Mouse (Mus musculus) cerebellum, postnatal 14 days (tissue): Measurements from ENCODE around the gene Sh3kbp1.

Source experiments
- DNase-seq, 2 experiments: peaks; one replicate each; pipeline ENCODE4 v3.0.0; 2021; ENCODE audit warnings: mixed read lengths in 2 of 2

The Sh3kbp1 gene

DNA sequence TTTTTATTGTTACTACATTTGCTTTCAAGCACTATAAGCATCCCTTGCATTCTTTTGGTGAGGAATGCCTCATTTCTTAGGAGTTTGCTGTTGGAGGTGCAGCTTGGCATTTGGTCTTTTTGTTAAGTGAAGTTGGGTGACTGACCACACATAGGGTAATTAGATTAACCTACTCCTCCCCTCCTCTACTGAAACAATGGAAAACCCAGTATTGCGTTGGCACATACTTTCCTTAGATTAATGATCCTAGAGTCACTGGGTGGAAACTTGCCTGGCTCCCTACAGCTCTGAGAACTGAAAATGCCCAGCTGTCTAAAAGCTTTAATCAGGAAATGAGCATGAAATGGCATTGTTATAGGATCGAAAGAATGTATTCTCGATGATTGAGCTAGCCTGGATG lies 117.5 kb downstream of the Sh3kbp1 start:
- DNase-seq, result no peak

DNA sequence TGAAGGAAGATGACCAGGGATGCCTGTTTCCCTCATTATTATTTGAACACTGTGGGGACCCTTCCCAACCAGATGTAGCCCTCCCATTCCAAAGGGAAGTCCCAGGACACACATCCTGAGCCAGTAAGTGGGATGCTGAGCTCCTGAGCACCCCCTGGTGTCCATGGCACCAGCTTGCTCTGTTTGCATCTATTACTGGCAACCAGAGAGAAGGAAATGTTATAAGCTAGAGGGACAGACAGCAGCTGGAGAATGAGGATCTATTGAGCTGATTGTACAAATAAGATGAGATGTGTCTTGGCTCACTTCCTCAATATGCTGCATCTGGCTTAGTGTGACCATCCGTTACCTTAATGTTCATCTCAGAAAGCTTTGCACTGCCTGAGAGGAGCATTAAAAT lies 124.8 kb downstream of the Sh3kbp1 start:
- peak; percentile 19 to 37 for DNase-seq

DNA sequence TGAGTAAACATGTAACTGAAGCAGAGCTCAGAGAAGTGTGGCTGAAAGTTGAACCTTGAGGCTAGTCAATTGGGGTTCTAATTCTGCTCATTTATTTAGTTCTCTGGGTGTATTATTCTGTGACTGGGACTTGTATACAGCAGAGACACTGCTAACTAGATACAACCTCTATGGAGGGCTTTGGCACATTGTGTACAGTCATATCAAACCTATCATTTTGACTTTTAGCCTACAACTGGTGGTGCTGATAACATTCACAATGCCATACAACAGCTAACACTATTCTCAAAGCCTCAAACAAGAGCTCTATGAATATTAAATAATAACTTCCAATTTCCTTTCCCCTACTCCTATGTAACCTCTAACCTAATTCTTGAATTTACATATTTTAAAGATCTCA lies 129.2 kb downstream of the Sh3kbp1 start:
- no peak for DNase-seq

DNA sequence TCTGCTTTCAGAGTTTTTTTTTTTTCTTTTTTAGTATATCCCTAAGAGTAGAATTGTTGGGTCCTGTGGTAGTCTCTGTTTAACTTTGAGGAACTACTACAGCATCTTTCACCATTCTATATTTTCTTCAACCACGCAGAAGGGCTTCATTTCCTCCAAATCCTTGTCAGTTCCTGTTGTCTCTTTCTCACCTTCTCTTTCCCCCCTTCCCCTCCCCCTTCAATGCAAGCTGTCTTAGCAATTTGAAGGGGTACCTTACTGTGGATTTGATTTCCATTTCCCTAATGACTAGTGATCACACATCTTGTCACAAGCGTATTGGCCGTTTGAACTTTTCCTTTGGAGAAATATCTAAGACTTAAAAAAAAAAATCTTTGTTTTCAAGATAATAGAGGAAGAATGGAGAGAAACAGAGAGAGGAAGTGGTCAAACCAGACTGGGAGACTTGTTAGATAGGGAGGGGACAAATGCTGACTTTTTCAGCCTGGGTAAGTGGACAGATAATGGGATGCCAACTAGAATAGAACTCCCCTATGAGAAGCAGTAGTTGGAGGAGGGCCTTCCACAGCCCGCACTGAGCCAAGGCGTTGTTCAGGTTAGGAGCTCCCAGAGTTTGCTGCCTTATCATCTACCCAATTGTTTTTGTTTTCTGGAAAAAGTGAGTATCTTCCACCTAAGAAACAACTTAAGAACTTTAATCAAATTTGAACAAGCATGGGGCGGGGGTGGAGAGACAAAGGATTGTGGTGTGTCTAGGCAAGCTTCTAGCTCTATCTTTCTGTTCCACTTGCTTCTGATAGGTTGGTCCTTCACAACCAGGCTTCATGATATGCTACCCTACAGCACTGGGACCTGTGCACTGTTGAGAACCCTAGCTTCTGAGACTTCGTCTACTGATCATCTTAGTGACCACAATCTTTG lies 130.1 kb downstream of the Sh3kbp1 start:
- DNase-seq, result no peak

DNA sequence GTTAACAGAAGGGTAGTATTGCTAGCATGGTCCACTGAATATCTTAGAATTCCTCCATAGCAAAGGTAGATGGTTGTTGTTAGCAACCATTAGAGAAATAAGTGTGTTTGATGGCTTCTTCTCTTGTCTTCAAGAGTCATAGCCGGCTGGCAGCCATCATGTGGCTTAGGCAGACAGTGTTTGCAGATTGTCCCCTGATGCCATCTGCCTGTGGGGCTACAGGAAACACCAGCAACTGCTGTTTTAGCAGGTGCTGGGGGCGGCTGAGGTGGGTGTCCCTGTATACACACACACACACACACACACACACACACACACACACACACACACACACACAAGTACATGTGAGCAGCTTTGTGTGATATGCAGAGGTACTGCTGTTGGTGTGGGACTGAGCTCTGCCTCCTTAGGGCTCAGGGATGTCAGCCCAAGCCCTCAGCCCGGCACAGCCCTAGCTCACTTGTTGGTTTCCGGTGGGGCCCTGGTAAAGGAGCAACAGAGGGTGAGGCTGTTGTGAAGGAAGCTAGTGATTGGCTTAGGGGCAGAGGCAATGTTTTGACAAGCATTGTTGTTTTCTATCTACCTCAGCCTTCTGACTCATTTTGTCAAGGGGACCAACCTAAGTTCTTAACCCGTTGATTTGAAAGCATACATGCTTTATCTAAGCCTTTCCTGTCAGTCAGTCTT lies 130.9 kb downstream of the Sh3kbp1 start:
- DNase-seq, result no peak

DNA sequence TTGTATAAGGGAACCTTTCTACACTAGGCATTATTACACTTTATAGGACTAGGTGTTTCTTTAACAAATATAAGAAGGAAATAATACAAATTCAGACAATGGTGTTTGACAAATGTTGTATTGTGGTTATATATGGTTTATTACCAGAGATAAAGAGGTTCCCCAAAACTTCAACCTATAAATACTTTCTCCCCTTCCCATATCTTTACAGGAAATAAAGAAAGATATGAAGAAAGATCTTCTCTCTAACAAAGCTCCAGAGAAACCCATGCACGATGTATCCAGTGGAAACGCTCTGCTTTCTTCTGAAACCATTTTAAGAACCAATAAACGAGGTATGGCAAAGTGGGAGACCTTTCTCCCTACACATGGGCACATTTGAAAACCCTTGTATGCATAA lies 136.7 kb downstream of the Sh3kbp1 start:
- DNase-seq, result no peak

DNA sequence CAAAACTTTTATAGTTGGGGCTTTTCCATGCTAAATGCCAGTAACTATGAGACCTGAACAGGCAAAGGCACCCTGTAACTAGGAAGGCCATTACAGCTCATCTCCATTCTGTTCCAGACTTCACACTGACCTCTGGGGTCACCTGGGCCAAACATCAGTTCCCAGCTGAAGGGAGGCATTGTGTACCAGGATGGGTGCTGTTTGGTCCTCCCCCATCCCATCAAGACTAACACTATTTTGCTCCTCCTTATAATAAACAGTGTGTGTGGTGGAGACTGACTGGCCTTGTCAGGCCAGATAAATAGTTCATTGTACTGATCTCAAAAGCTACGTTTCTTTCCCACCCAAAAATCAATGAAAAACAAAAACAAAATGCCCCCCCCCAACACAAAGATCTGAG lies 138.8 kb downstream of the Sh3kbp1 start:
- no peak for DNase-seq

DNA sequence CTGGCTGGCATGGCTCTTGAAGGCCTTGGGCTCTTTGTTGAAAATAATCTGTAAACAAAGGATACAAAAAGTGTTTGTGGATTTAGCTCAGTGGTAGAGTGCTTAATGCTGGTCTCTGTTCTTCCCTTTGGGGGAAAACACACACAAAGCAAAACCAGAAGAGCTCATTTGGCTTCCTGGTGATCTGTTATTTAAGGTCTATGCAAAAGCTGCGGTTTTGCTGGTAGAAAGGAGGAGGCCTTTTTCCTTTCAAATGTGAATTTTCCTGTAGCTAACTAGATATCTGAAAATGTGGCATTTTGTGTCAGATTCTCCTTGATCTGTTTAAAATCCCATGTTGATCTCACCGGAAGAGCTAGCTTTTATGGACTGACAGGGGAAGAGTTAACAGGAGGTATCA lies 141.9 kb downstream of the Sh3kbp1 start:
- DNase-seq, result no peak

DNA sequence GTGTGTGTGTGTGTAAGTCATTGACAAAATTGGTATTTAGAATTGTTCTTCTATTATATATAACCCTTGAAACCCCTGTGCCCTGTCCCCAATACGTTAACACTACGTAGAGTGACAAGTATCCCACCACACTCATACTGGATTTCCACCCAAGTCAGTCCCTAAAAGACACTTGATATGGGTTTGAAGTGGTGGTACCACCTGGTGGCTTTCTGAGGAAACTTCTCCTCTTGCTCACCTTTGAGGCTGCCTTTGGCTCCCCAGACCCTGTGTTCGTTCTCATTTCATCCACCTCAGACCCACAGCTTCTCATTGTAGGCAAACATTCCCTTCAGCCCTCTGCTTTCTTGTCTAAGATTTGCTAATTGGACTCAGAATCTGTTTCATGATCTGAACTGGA lies 142.7 kb downstream of the Sh3kbp1 start:
- DNase-seq, result no peak

DNA sequence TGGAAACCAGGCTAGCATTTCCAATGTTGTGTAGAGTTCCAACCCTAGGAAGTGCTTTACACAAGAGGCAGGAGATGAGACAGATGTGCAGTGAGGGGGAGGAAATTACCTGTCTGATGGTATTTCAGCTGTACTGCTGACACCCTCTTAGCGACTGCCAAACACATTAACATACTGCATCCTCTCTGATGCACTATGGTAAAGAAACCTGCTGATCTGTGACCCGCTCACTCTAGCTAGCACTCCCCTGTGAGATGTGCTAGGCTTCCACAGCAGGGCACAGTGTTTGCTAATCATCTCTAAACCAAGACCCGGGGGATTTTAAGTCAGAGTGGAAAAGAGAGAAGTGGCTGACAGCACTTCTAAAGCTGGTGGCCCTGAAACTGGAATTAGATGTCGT lies 145.1 kb downstream of the Sh3kbp1 start:
- no peak for DNase-seq

DNA sequence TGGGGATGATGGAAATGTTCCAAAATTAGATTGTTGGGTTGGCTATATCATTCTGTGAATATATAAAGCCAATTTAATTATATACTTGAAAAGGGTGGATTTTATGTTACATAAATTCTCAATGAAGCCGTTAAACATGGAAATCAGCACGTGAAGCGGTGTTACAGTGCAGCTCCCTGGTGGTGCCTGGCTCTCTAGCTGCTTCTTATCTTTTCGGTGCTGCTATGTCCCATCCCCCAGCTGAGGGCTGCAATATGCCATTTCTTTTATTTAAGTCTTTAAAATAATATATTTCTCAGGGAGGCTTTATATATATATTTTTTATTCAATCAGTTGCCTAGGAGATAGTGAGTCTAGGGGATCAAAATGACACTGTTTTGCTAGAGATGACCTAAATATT lies 148.0 kb downstream of the Sh3kbp1 start:
- DNase-seq, result no peak

DNA sequence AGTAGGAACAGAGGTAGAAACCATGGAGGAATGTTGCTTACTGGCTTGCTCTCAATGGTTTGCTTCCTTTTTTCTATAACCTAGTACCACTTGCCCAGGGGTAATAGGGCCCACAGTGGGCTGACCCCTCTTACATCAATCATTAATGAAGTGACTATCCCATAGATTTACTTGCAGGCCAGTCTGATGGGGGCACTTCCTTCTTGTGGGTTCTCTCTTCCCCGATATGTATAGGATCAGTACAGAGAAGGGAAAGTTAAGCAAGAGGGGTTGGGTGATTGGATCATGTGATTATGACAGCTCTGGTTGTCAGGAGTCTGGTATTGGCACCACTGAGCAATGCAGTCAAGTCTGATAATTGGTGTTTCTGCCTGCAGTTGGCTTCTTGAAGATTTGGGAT lies 151.7 kb downstream of the Sh3kbp1 start:
- no peak for DNase-seq

DNA sequence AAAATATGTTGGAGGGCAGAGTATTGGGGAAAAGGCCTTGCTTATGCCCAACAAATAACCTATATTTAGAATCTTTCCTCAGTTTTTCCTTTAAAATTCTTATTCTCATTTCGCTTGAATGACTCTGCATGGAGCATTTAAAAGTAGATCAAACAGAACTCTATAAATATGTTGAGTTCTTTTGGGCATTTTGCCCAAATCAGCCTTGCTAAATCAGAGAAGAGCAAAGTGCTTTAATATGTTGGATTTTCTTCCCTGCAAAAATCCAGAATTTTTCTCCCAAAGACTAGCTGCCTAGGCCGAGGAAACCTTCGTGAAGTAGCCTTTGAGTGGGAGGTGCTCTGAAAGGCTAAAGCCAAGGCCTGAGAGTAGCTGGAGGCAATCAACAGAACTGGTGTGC lies 163.4 kb downstream of the Sh3kbp1 start:
- no peak for DNase-seq

DNA sequence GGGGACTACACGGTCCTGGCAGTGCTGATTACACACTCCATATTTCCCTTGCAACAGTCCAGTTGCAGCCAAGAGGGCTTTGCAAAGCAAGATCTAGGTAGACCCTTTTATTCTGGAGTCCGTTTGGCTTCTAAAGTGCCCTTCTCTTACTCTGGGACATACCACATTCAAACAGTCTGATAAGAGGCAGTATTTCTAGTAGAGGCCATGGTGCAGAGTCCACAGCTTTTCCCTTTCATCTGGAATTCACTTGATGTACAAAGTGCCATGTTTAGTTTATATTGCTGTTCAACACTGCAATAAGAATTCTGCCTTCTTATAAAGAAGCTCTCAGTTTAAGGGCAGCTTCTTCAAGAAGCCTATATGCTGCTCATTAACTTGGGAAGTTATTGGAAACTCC lies 168.5 kb downstream of the Sh3kbp1 start:
- DNase-seq, result no peak

DNA sequence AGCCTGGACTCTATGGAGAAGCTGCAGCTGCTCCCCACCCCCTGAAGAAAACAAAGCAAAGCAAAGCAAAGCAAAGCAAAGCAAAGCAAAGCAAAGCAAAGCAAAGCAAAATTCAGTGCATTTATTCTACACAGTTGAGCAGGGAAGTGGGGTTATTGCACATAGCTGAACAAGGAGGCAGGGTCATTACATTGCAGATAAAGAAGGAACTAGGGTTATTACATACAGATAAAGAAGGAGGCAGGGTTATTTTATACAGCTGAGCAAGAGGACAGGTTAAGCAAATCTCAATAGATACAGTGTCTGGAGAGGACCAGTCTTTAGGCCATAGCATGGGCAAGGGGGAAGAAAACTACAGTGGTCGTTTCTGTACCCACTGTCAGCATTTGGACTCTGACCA lies 177.3 kb downstream of the Sh3kbp1 start:
- no peak for DNase-seq

DNA sequence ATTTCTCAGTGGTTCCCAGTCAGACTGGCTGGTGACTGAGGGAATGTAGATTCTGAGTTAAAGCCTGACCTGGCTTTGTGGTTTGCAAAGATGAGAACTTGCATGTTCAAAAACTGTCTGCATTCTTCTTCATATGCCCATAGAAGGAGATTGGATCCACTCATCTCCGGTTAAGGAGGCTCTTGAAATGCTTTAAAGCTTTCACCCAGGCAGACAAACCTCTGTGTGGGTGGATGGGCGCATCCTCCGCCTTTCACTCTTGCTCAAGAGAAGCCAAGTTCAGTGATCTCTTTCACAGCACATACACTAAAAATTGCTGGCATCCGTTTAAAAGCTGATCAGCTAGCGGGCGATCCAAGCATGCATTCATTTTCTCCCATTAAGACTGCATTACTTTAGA lies 182.4 kb downstream of the Sh3kbp1 start:
- DNase-seq, result no peak

DNA sequence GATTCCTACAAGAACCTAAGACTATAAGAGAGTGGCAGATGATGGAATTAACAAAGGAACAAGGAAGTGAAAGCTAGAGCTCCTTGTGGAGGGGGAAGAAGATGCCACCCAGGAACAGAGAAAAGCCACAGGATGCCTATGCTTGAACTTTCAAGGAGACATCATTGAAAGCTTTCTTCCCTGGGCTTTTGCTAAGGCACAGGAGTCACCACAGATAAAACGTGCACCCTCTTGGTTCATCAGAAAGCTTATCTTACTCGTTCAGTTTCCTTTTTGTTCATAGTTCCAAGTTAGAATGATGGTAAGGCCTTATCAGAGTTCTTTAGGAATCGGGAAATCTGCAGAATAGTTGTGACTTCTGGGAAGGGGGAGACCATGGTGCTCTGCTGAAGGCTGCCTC lies 183.4 kb downstream of the Sh3kbp1 start:
- DNase-seq, result no peak

DNA sequence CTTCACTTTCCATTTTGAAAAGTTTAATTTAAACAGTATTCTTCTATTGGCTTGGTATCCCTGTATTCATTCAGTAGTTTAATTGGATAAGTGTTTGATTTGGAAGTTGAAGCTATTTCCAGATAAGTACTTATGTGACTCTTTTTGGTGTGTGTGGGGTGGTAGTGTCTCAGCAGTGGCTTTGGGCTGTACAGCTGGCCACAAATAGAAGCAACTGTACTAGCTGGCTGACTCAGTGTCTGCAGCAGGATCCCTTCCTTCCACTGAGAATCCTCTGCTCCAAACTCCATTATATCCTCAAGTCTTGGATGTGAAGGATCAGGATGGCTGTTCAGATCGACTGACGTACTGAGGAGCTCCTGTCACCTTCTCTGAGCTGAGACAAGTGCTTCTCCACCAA lies 190.4 kb downstream of the Sh3kbp1 start:
- no peak for DNase-seq

DNA sequence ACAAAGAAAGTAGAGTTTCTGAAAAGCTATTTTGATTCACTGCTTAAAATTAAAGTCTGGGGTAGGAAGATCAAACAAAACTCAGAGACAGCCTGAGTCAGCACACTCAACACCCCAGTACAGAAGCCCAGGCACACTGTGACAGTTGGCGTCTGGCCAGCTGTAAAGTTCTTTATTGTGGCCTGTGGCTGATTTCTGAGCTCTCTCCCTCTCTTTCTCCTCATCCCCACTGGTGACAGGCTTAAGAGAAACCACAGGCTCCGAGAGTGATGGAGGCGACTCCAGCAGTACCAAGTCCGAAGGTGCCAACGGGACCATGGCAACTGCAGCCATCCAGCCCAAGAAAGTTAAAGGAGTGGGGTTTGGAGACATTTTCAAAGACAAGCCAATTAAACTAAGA lies 201.1 kb downstream of the Sh3kbp1 start:
- no peak for DNase-seq

DNA sequence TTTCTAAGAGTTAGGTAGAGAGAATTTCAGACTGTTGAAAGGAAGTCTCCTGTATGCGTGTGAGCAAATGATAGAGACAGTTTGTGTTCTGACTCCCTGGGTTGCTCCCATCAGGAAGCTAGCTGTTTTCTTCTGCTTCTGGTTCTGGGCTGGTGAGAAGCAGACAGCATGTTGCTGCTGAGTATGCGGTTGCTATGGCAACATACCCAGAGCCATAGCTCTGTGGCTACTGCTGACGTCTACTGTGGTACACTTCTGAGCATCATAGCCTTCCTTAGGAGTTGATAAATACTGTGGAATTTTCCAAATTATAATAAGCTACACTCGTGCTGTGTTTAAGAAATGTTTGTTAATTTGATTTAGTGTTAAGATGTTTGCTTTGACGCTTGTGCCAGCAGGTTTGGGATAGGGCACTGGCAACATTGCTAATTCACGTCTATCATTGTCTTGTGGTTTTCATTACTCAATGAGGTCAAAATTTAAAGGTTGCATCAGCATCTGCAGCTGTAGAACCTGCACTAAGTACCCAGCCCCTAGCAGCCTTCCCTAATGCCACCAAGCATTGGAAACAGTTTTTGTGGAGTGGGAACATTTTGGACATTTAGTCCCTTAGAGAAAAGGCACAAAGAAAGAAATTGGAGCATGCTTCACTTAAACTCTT lies 202.2 kb downstream of the Sh3kbp1 start:
- DNase-seq, result peak in 1 of 2 experiments; percentile 25

DNA sequence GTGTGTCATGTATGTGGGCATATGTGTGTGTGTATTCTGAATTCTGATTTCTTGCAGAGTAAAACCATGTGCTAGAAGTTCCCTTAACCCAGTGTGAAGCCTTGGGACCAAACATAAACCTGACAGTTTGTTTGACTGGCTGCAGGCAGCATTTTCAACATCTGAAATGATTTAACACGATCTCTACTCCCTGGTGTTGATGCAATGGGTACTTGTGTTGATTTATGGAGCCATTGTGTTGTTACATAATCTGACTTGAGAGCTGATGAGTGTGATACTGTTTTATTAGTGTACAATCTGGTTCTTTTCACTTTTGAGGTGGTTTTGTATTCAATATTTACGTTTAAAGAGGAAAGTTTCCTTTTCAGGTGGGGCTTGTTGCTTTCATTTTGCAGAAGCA lies 204.1 kb downstream of the Sh3kbp1 start:
- no peak for DNase-seq

DNA sequence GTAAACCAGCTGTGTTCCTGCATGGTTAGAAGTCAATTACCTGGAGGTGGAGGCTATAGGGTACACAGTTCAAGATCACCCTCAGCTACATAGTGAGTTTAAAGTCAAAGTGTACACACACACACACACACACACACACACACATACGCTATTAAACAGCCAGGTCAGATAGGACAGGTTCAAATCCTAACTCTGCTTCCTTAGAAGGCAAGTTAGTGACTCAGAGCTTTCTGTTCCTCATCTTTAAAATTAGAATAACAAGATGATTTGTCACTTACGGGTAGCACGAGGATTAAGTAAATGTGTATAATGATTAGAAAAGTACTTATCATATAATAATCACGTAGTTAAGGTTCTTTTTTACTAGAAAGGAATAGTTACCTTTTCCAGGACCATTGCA lies 208.2 kb downstream of the Sh3kbp1 start:
- DNase-seq, result no peak

DNA sequence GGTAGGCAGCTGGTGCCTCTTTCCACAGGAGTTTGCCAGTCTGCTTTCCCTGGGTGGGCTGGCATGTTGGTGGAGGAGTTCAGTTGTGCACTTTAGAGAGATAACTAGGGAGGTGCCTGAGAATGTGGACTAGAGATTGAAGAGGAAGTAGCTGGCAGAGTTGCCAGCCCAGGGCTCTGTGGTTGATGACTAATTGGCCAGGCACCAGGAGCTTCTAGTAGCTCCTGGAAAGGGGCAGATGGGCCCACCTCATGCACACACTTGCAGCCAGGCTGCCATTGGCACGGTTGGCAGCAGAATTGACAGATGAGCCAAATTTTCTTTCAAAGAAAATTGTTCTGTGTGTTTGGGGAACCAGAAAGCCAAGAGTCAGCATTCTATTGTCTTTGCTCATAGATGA lies 210.3 kb downstream of the Sh3kbp1 start:
- DNase-seq, result peak; percentile 88 to 89

DNA sequence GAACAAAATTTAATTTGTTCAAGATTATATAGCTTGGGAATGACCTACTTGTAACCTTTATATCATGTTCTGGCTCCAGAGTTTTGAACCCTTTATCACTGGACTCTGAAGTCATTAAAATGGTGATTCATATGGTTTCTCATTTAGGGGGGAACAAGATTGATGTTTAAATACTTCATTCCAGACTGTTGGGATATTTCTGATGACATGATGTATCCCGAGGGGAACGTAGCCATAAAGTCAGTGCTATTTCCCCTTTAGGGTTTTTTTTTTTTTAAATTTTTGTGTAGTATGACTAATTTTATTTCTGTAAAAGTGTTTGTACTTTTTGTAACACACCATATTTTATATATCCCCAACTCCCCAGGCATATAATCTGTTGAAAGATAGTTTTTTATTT lies 212.7 kb downstream of the Sh3kbp1 start:
- DNase-seq, result no peak
